Mouse (Mus musculus): ENCODE results near the gene Cdcp1. TPM values are rescaled to one million over a fixed set of nuclear protein-coding genes. Genes with fewer than 3 reads are reported as not detected.

The Cdcp1 gene
- total and polyA plus RNA-seq, 2 experiments: 3.1 to 4.0 TPM

DNA sequence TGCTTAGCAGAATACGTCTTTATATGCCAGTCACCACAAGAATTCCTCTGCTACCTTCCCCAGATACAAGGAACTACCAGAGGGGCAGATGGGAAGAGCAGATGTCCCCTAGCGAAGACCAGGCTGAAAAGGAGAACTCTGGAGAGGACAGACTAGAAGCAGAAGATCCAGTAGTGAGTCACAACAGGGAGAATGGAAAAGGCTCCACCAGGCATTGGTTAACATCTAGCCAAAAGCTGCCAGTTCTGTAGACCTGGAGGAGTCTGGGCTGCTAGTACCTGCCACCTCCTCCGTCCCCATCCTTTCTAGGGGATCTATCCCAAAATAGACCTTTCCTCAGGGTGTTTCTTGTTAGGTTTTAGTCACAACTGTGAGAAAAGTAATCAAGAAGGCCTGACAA is 39.9 kb upstream of the Cdcp1 start:
- H3K4me1 ChIP-seq (ENCODE audit: control insufficient read depth, insufficient read depth, low read length): peaks cover 3% of the 10 kb centered on the region
- no peak overlapping the region for H3K27ac ChIP-seq (replicated peaks; ENCODE audit: insufficient read depth, low read depth, low read length)
- WGBS: 93% methylated on average over 3 of the region's 3 CpGs
- H3K36me3 ChIP-seq (ENCODE audit: control insufficient read depth, insufficient read depth, low read length): no peaks in the 10 kb centered on the region
- H3K79me2 ChIP-seq (ENCODE audit: control insufficient read depth, insufficient read depth, low read length): no peaks in the 10 kb centered on the region
- no peak for DNase-seq (ENCODE audit: extremely low read depth, low read depth, low spot score)
- H3K9ac ChIP-seq (ENCODE audit: low read depth, low read length): no peak overlapping the region
- peaks cover 7% of the 10 kb centered on the region; the same call in 1 of the 2 replicates for H3K27me3 ChIP-seq (ENCODE audit: control insufficient read depth, insufficient read depth, low read length)
- TF ChIP-seq POLR2A (IDR thresholded peaks at IDR 0.05; ENCODE audit: extremely low read depth, insufficient read depth, low read length): no peak
- no peak for TF ChIP-seq CTCF (IDR thresholded peaks at IDR 0.05; ENCODE audit: low read depth, low read length)
- H3K4me3 ChIP-seq (ENCODE audit: insufficient read depth, low read depth, low read length): no peak overlapping the region

DNA sequence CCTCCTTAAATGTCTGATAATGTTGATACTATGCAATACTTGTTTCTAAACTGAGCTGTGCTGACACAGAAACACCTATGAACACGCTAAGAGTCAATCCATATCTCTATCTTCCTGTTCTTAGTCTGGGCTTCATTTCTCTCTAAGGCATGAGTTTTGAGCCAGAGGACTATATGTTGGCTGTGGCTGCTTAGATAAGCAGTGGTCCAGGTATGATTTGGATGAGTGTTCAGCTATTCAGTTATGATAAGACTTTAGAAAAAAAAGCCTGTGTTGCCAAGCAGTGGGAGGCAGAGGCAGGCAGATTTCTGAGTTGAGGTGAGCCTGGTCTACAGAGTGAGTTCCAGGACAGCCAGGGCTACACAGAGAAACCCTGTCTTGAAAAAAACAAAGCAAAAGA is 32.2 kb upstream of the Cdcp1 start:
- Histone ChIP-seq H3K79me2 (ENCODE audit: control insufficient read depth, insufficient read depth, low read length) (no peaks in the 10 kb centered on the region), H3K36me3 (ENCODE audit: control insufficient read depth, insufficient read depth, low read length) (no peaks in the 10 kb centered on the region), H3K27ac (replicated peaks; ENCODE audit: insufficient read depth, low read depth, low read length) (no peak overlapping the region), H3K4me1 (ENCODE audit: control insufficient read depth, insufficient read depth, low read length) (no peaks in the 10 kb centered on the region; the same call in 1 of the 2 replicates), H3K4me3 (ENCODE audit: insufficient read depth, low read depth, low read length) (no peak overlapping the region), H3K9ac (ENCODE audit: low read depth, low read length) (no peak overlapping the region), H3K27me3 (ENCODE audit: control insufficient read depth, insufficient read depth, low read length) (no peaks in the 10 kb centered on the region)
- TF ChIP-seq CTCF (IDR thresholded peaks at IDR 0.05; ENCODE audit: low read depth, low read length) (no peak), POLR2A (IDR thresholded peaks at IDR 0.05; ENCODE audit: extremely low read depth, insufficient read depth, low read length) (no peak)
- 76% methylated on average over 1 of the region's 1 CpGs for WGBS
- DNase-seq (ENCODE audit: extremely low read depth, low read depth, low spot score): no peak

DNA sequence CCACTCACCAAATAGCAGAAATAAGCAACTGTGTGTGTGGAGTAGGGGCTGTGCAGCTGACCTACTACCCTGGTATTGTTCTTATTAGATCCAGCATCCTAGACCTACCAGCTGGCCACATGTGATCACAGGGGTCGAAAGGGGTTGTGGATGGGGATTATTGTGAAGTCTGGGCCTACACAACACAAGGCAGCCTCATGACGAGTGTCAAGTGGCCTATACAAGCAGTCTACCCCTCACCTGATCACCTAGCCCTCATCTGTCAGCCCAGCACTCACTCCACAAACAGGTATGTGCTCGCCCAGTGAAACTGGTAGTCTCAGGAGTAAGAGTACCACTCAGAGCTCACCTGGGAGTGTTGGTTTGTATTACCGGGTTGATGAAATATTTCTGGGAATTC is 29.3 kb upstream of the Cdcp1 start:
- Histone ChIP-seq H3K4me1 (ENCODE audit: control insufficient read depth, insufficient read depth, low read length) (no peaks in the 10 kb centered on the region), H3K4me3 (ENCODE audit: insufficient read depth, low read depth, low read length) (no peak overlapping the region), H3K27me3 (ENCODE audit: control insufficient read depth, insufficient read depth, low read length) (no peaks in the 10 kb centered on the region), H3K27ac (replicated peaks; ENCODE audit: insufficient read depth, low read depth, low read length) (no peak overlapping the region), H3K9ac (ENCODE audit: low read depth, low read length) (no peak overlapping the region), H3K36me3 (ENCODE audit: control insufficient read depth, insufficient read depth, low read length) (no peaks in the 10 kb centered on the region), H3K79me2 (ENCODE audit: control insufficient read depth, insufficient read depth, low read length) (no peaks in the 10 kb centered on the region)
- 90% methylated on average over 4 of the region's 4 CpGs for WGBS
- no peak for DNase-seq (ENCODE audit: extremely low read depth, low read depth, low spot score)
- TF ChIP-seq CTCF (IDR thresholded peaks at IDR 0.05; ENCODE audit: low read depth, low read length): no peak
- no peak for TF ChIP-seq POLR2A (IDR thresholded peaks at IDR 0.05; ENCODE audit: extremely low read depth, insufficient read depth, low read length)

DNA sequence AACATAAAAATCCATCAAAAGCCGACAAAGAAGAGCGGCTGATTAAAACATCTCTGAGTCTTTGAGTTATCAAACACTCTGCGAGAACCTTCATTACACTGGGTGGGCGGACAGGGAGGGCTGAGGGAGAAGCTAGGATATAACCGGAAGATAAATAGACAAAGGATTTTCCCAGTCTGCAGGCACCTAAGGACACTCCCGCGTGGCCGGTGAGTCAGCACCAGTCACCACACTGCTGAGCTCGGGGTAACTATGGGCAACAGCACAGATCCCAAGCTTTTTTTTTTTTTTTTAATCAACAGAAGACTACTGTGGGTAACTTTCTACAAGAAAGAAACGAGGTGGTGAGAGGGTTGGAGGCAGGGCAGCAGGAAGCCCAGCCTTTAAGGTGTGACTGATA is 28.1 kb upstream of the Cdcp1 start:
- Histone ChIP-seq H3K4me3 (ENCODE audit: insufficient read depth, low read depth, low read length) (no peak overlapping the region), H3K36me3 (ENCODE audit: control insufficient read depth, insufficient read depth, low read length) (no peaks in the 10 kb centered on the region), H3K79me2 (ENCODE audit: control insufficient read depth, insufficient read depth, low read length) (no peaks in the 10 kb centered on the region), H3K9ac (ENCODE audit: low read depth, low read length) (no peak overlapping the region), H3K4me1 (ENCODE audit: control insufficient read depth, insufficient read depth, low read length) (no peaks in the 10 kb centered on the region), H3K27ac (replicated peaks; ENCODE audit: insufficient read depth, low read depth, low read length) (no peak overlapping the region), H3K27me3 (ENCODE audit: control insufficient read depth, insufficient read depth, low read length) (no peaks in the 10 kb centered on the region)
- no peak for DNase-seq (ENCODE audit: extremely low read depth, low read depth, low spot score)
- no peak for TF ChIP-seq POLR2A (IDR thresholded peaks at IDR 0.05; ENCODE audit: extremely low read depth, insufficient read depth, low read length)
- no peak for TF ChIP-seq CTCF (IDR thresholded peaks at IDR 0.05; ENCODE audit: low read depth, low read length)
- 65% methylated on average over 10 of the region's 10 CpGs for WGBS

DNA sequence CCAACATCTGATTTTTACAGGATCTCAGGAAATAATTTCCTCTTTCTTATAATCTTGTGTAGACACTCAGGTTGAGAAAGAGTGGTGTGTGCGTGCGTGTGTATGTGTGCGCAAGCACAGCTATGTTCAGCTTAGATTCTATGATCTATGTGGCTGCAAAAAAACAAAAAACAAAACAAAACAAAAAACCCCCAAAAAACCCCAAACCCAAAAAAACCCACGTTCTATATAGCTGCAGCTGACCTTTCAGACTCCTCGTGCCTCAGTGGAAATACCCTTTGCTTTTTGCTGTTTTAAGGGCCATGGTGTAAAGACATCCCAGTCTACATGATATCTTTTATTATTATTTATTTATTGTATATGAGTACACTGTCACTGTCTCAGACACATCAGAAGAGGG is 25.4 kb upstream of the Cdcp1 start:
- Histone ChIP-seq H3K9ac (ENCODE audit: low read depth, low read length) (no peak overlapping the region), H3K4me1 (ENCODE audit: control insufficient read depth, insufficient read depth, low read length) (no peaks in the 10 kb centered on the region), H3K27ac (replicated peaks; ENCODE audit: insufficient read depth, low read depth, low read length) (no peak overlapping the region), H3K79me2 (ENCODE audit: control insufficient read depth, insufficient read depth, low read length) (no peaks in the 10 kb centered on the region), H3K27me3 (ENCODE audit: control insufficient read depth, insufficient read depth, low read length) (no peaks in the 10 kb centered on the region), H3K4me3 (ENCODE audit: insufficient read depth, low read depth, low read length) (no peak overlapping the region), H3K36me3 (ENCODE audit: control insufficient read depth, insufficient read depth, low read length) (no peaks in the 10 kb centered on the region)
- 93% methylated on average over 5 of the region's 5 CpGs for WGBS
- TF ChIP-seq POLR2A (IDR thresholded peaks at IDR 0.05; ENCODE audit: extremely low read depth, insufficient read depth, low read length) (no peak), CTCF (IDR thresholded peaks at IDR 0.05; ENCODE audit: low read depth, low read length) (no peak)
- no peak for DNase-seq (ENCODE audit: extremely low read depth, low read depth, low spot score)

DNA sequence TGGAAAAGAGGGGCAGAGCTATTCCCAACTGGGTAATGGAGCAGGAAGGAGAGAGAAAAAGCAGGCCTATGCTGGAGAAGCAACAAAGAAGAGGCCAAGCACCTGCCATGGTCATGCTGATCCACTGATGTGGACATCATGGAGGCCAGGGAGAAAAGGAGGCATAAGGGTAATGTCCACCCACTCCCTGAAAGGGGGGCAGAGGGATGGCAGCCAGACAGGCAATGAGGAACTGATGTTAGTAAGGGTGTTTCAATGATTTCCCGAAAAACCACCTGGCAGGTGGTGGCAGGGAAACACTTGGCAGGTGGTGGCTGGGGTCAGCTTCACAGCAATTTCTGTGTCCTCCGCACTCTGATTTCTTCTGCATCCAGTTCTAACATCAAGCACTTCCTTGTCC is 24.9 kb upstream of the Cdcp1 start:
- Histone ChIP-seq H3K9ac (ENCODE audit: low read depth, low read length) (no peak overlapping the region), H3K27ac (replicated peaks; ENCODE audit: insufficient read depth, low read depth, low read length) (no peak overlapping the region), H3K27me3 (ENCODE audit: control insufficient read depth, insufficient read depth, low read length) (no peaks in the 10 kb centered on the region), H3K79me2 (ENCODE audit: control insufficient read depth, insufficient read depth, low read length) (no peaks in the 10 kb centered on the region), H3K36me3 (ENCODE audit: control insufficient read depth, insufficient read depth, low read length) (no peaks in the 10 kb centered on the region), H3K4me1 (ENCODE audit: control insufficient read depth, insufficient read depth, low read length) (no peaks in the 10 kb centered on the region), H3K4me3 (ENCODE audit: insufficient read depth, low read depth, low read length) (no peak overlapping the region)
- no peak for DNase-seq (ENCODE audit: extremely low read depth, low read depth, low spot score)
- WGBS: 98% methylated on average over 2 of the region's 2 CpGs
- TF ChIP-seq POLR2A (IDR thresholded peaks at IDR 0.05; ENCODE audit: extremely low read depth, insufficient read depth, low read length) (no peak), CTCF (IDR thresholded peaks at IDR 0.05; ENCODE audit: low read depth, low read length) (no peak)

Measured in liver, adult 2 months (tissue).